Mouse (Mus musculus): ENCODE data around the gene Fam173a.
"Not testable (repeated sequence)": the region's sequence is repeated elsewhere in the genome, so short reads cannot be mapped to it uniquely, and the experiment has no call there.

Gene Fam173a

GRCm38 (mm10) chr17:25755627-25756377, 36.9 kb downstream of the Fam173a start:
- no peak for DNase-seq

DNA sequence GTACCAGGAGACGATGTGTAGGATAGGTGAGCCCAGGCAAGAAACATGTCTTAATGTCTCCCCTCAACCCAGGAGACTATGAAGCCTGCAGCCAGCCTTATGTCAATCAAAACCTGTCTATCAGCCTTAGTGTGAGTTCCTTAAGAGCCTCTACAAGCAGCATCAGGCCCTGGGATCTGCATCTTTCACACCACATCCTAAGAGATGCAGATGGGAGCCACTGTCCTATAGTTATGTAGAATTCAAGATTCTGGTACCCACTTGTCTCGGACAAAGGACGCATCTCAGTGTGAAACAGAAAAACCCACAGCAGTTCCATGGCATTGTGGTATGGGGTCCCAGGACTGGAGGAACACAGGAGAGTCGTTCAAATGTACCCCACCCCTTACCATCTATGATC, 37.6 kb downstream of the Fam173a start:
- DNase-seq = no peak

- DNase-seq = no peak
These were observed 38.5 kb downstream of the Fam173a start, which contains the start of gene Msln for GRCm38 (mm10) chr17:25754241-25754640. Gene Msln (minus strand): TSS chr17:25754378.

- no peak for DNase-seq
These were observed 41.3 kb downstream of the Fam173a start for GRCm38 (mm10) chr17:25751446-25751845.

DNA sequence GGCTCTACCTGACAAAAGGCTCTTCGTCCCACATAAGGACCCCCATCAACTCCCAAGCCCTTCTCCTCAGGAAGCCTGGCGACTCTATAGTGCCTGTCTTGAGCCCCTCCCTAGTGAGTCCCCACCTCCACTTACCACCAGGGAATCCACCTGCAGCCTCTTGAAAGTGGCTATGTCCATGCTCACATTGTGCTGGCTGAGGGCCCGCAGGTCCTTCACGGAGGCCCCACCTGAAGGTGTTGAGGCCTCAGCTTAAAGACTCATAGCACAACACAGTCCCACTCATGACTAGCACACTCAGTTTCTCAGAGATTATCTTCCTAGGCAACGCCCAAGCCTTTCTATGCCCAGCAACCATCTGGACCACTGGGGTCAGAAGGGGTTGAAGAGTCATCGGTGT, 43.4 kb downstream of the Fam173a start:
- DNase-seq = no peak

DNA sequence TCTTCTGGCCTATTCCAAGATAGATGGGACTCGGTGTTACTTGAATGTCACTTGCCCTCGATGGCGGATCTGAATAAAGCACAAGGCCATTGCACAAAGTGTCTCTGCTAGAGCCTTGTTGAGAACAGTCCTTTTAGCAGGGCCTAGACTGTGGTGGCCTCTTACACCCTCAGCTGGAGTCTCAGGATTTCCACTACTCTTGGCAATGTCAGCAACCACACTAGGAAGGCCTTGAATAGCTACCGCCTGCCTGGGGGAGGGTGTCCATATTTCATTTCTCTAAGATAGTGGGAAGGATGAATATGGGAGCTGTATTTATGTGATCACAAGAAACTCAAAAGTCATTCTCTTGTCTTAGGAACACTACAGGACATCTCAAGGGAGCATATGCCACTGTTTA, 44.5 kb downstream of the Fam173a start:
- DNase-seq = no peak

DNA sequence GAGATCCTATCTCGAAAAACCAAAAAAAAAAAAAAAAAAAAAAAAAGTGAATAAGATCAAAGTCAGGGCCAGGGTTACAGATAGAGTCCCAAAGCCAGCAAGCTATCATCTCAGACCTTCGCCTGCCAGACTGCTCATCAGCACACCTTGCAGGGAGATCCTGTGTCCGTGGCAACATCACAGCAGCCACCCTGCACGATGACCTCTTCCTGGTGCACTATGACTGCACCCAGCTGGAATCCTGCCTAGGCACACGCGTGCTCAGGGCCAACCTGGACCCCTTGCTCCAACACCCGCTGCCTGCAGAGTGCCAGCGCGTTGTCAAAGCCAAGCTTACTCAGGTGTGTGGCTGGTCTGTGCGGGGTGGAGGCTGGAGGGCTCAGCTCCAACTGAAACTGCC, 48.4 kb downstream of the Fam173a start:
- DNase-seq = no peak

GRCm38 (mm10) chr17:25743831-25744230, 48.9 kb downstream of the Fam173a start:
- DNase-seq = no peak

DNA sequence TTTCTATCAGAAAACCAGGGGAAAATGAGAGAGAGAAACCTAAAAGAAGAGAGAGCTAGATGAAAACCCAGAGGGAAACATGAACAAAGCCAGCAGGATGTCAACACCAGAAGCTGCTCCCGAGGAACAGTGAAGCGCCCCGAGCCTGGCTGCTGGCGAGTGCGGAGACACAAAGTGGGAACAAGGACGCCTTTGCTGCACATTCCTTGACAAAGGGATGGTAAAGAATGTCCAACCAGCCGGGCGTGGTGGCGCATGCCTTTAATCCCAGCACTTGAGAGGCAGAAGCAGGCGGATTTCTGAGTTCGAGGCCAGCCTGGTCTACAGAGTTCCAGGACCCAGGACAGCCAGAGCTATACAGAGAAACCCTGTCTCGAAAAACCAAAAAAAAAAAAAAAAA, 51.2 kb downstream of the Fam173a start:
- DNase-seq = not testable (repeated sequence)
